Mouse (Mus musculus): Measurements from ENCODE around the gene Fgfr2. TPM values are rescaled to one million over a fixed set of nuclear protein-coding genes. Genes with fewer than 3 reads are reported as not detected.

Gene Fgfr2
- polyA plus RNA-seq, 1 experiment from 2014 or later, result 93.6 TPM

DNA sequence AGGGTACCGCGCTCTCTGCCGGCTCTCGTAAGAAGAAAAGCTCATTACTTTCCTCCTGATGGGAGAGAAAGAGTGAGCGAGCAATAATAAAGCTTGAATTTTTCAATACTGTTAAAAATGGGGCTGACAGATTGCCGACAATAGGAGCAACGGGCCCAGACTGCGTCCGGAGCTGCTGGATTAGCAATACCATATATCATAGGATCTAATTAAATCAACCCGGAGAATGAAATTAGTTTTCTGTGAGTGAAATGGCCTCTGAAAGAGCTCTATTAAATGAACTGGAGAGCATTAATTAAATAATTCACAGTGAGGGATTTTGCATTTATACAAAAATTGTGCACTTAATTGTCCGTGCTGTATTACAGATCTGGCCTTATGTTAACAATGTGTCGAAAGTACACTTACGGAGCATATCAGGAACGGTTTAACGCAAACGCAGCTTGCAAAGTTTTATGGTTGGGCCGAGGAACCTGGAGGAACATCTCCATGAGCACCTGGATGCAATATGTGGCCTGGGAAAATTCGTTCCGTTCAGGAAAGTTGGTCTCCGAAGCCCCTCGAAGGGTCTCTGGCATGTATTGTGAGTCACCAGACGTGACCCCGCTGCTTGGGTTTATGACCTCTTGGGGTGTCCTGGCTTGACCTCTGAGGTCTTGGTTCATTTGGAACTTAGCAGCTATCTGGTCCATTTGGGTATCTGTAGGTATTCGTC is 1344.7 kb downstream of the Fgfr2 start:
- H3K4me1 ChIP-seq (replicated peaks; ENCODE audit: control insufficient read depth, insufficient read depth, low read length), result peaks cover 5% of the 10 kb centered on the region; the same call in 1 of the 2 replicates
- WGBS, result 48% methylated on average over 24 of the region's 24 CpGs
- no peak overlapping the region for H3K27ac ChIP-seq (ENCODE audit: low read depth, low read length)
- peak; percentile 63 for DNase-seq (ENCODE audit: low spot score)
- peaks cover 60% of the 10 kb centered on the region for H3K27me3 ChIP-seq (ENCODE audit: control insufficient read depth, insufficient read depth, low read length)
- no peak overlapping the region for H3K4me3 ChIP-seq (ENCODE audit: low read depth, low read length)
- H3K9me3 ChIP-seq (ENCODE audit: control insufficient read depth, low read length), result no peaks in the 10 kb centered on the region
- H3K36me3 ChIP-seq (ENCODE audit: control insufficient read depth, insufficient read depth, low read length), result no peaks in the 10 kb centered on the region
- H3K9ac ChIP-seq (ENCODE audit: low read length), result no peak overlapping the region
- no peak overlapping the region for H3K4me2 ChIP-seq (ENCODE audit: low read depth, low read length, severe bottlenecking)
- ATAC-seq (replicated peaks; ENCODE audit: low FRiP score), result no peak

DNA sequence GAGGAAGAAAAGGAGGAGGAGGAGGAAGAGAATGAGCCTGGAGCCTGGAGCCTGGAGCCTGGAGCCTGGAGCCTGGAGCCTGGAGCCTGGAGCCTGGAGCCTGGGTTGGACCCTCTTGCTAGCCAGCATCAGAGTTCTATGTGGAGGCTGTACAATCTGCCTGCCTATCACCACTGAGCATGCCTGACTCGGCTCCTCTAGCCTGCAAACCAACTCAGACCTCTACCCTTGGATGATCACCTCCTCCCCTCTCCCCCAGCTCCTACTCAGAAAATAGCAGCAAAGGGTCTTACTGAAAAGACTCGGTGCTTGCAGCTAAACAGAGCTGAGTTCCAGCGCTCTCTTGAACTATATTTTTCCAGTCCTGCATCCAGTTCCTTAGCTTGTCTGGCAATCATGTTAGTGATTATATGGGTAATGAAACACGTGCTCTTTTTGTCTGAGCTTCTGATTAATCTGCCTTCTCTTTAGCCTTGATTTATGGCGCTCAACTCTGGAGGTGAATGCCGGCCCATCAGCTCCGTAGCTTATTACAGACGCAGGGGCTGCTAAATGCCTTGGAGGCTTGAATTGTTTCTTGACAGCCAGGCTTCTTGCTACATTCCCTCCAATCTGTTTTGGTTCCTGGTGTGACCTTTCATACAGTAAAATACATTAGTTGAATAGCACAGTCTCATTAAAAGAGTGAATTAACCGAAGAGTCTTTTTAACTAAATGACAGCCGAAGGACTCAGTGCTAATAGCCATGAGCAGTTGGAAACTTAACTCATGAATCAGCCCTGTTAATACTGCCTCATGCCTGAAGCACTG is 1345.5 kb downstream of the Fgfr2 start:
- peaks cover 63% of the 10 kb centered on the region for H3K27me3 ChIP-seq (ENCODE audit: control insufficient read depth, insufficient read depth, low read length)
- DNase-seq (ENCODE audit: low spot score) (peak; percentile 66), ATAC-seq (replicated peaks; ENCODE audit: low FRiP score) (peak; percentile 88)
- WGBS, result 18% methylated on average over 10 of the region's 10 CpGs
- H3K4me2 ChIP-seq (ENCODE audit: low read depth, low read length, severe bottlenecking), result no peak overlapping the region
- no peaks in the 10 kb centered on the region for H3K36me3 ChIP-seq (ENCODE audit: control insufficient read depth, insufficient read depth, low read length)
- H3K9ac ChIP-seq (ENCODE audit: low read length), result no peak overlapping the region
- H3K4me3 ChIP-seq (ENCODE audit: low read depth, low read length), result no peak overlapping the region
- H3K27ac ChIP-seq (ENCODE audit: low read depth, low read length), result no peak overlapping the region
- H3K4me1 ChIP-seq (replicated peaks; ENCODE audit: control insufficient read depth, insufficient read depth, low read length), result peaks cover 5% of the 10 kb centered on the region; the same call in 1 of the 2 replicates
- no peaks in the 10 kb centered on the region for H3K9me3 ChIP-seq (ENCODE audit: control insufficient read depth, low read length)

DNA sequence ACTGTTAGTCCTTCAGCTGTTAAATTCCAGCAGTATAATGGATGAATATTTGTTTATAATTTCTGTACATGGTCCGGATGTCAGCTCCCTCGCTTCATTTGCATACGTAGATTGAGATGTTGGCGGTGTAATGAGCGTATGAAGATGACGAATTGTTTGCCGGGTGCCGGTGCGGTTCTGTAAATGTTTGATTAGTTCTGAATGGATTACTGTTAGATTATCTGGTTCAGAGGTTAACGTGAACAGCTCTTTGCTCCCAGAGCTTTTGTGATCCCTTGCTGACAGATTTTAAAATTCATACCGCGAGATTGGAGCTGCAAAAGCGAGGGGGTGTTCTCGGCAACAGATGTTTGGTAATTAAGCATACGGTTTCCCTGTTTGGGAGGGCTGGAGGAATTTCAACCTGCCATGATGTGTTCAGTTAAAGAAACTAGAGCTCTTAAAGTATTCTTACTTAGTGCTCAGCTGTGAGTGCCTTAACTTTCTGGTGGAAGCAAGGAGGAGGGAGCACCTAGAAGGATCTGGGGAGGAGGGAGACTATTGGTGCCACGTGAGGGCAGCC is 1346.9 kb downstream of the Fgfr2 start:
- Histone ChIP-seq H3K9ac (ENCODE audit: low read length) (no peak overlapping the region), H3K27ac (ENCODE audit: low read depth, low read length) (no peak overlapping the region), H3K36me3 (ENCODE audit: control insufficient read depth, insufficient read depth, low read length) (no peaks in the 10 kb centered on the region), H3K4me1 (replicated peaks; ENCODE audit: control insufficient read depth, insufficient read depth, low read length) (peaks cover 5% of the 10 kb centered on the region; the same call in 1 of the 2 replicates), H3K4me3 (ENCODE audit: low read depth, low read length) (no peak overlapping the region), H3K9me3 (ENCODE audit: control insufficient read depth, low read length) (no peaks in the 10 kb centered on the region), H3K27me3 (ENCODE audit: control insufficient read depth, insufficient read depth, low read length) (peaks cover 65% of the 10 kb centered on the region), H3K4me2 (ENCODE audit: low read depth, low read length, severe bottlenecking) (no peak overlapping the region)
- DNase-seq (ENCODE audit: low spot score) (no peak), ATAC-seq (replicated peaks; ENCODE audit: low FRiP score) (no peak)
- 74% methylated on average over 16 of the region's 16 CpGs for WGBS

DNA sequence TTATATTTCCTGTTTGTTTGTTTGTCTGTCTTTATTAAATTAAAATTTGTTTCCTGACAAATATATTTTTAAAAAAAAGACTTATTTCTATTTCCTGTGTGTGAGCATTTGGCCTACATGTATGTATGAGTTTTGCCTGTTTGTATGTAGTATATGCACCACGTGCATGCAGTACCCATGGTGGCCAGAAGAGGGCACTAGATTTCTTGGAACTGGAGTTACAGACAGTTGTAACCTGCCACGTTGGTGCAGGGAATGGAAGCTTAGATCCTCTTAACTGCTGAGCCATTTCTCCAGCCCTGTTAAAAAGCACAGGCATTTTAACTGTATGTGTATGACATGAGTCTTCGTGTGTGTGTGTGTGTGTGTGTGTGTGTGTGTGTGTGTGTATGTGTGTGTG is 1365.2 kb downstream of the Fgfr2 start:
- no peak overlapping the region for H3K9ac ChIP-seq (ENCODE audit: low read length)
- H3K36me3 ChIP-seq (ENCODE audit: control insufficient read depth, insufficient read depth, low read length), result no peaks in the 10 kb centered on the region
- no peak overlapping the region for H3K27ac ChIP-seq (ENCODE audit: low read depth, low read length)
- WGBS, result 91% methylated on average over 3 of the region's 3 CpGs
- no peak overlapping the region for H3K4me2 ChIP-seq (ENCODE audit: low read depth, low read length, severe bottlenecking)
- no peaks in the 10 kb centered on the region for H3K4me1 ChIP-seq (replicated peaks; ENCODE audit: control insufficient read depth, insufficient read depth, low read length)
- no peak overlapping the region for H3K4me3 ChIP-seq (ENCODE audit: low read depth, low read length)
- no peak for ATAC-seq (replicated peaks; ENCODE audit: low FRiP score)
- H3K9me3 ChIP-seq (ENCODE audit: control insufficient read depth, low read length), result no peaks in the 10 kb centered on the region; the same call in 1 of the 2 replicates
- no peaks in the 10 kb centered on the region; the same call in 1 of the 2 replicates for H3K27me3 ChIP-seq (ENCODE audit: control insufficient read depth, insufficient read depth, low read length)
- DNase-seq (ENCODE audit: low spot score), result no peak

DNA sequence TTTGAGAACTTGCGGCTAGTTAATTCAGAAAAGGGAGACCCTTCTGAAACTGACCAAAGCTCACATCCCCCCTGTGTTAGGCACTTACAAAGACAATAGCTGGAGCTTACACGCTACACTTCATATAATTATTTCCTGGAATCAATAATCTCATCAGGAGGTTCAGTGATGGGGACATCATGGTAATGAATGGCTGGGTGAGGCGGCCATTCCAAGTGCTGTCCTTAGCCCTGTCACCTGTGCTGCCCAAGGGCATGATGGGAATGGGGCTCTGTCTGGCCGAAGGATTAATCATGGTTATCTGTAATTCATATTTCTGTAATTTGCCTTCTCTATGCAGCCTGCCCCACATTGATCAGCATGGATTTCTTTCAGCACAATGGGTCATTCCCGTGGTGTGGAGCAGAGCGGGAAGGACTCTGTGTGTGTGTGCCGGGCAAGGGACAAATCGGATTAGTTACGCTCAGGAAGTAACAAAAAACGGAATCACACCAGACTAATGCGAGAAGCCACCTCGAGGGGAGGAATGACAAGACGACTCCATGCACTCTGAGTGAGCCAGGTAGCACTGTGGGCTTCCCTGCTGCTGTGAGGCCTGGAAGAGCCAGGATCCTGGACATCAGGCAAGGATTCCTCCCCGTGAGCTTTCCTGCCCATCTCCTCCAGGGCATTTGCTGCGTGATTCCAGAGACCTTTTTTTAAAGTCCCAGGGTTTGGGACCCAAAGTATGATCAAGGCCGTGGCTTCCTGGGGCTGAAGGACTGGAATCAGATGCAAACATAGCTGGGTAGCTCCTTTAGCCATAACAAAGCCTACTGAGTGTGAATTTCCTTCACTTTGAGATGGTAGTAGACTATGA is 1375.8 kb downstream of the Fgfr2 start:
- Histone ChIP-seq H3K4me1 (replicated peaks; ENCODE audit: control insufficient read depth, insufficient read depth, low read length) (peaks cover 3% of the 10 kb centered on the region; the same call in 1 of the 2 replicates), H3K4me3 (ENCODE audit: low read depth, low read length) (no peak overlapping the region), H3K36me3 (ENCODE audit: control insufficient read depth, insufficient read depth, low read length) (no peaks in the 10 kb centered on the region), H3K9me3 (ENCODE audit: control insufficient read depth, low read length) (no peaks in the 10 kb centered on the region), H3K9ac (ENCODE audit: low read length) (no peak overlapping the region), H3K4me2 (ENCODE audit: low read depth, low read length, severe bottlenecking) (no peak overlapping the region), H3K27ac (ENCODE audit: low read depth, low read length) (no peak overlapping the region), H3K27me3 (ENCODE audit: control insufficient read depth, insufficient read depth, low read length) (peaks cover 43% of the 10 kb centered on the region)
- ATAC-seq (replicated peaks; ENCODE audit: low FRiP score), result no peak
- WGBS, result 24% methylated on average over 16 of the region's 16 CpGs
- DNase-seq (ENCODE audit: low spot score), result peak; percentile 39

DNA sequence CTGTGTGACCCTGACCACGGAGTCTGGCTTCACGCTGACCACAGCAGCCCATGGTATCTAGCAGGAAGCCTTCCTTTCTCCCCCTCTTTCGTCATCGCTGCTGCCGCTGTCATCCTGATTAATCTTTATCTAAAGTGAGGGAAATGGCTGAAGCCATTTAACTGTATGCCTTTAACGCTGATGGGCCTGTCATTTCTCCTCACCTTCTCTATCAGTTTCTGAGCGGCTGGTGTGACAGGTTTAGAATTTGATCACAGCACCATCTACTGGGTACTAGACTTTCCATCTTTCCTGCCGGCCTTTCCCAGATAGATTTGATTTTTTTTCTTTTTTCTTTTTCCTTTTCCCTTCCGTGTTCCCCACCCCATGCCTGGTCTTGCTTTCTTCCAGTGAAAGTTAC is 1376.4 kb downstream of the Fgfr2 start:
- no peaks in the 10 kb centered on the region for H3K9me3 ChIP-seq (ENCODE audit: control insufficient read depth, low read length)
- H3K4me2 ChIP-seq (ENCODE audit: low read depth, low read length, severe bottlenecking), result no peak overlapping the region
- WGBS, result 32% methylated on average over 9 of the region's 9 CpGs
- no peak overlapping the region for H3K9ac ChIP-seq (ENCODE audit: low read length)
- no peak overlapping the region for H3K4me3 ChIP-seq (ENCODE audit: low read depth, low read length)
- H3K27ac ChIP-seq (ENCODE audit: low read depth, low read length), result no peak overlapping the region
- peak; percentile 44 for DNase-seq (ENCODE audit: low spot score)
- peaks cover 3% of the 10 kb centered on the region; the same call in 1 of the 2 replicates for H3K4me1 ChIP-seq (replicated peaks; ENCODE audit: control insufficient read depth, insufficient read depth, low read length)
- peaks cover 45% of the 10 kb centered on the region for H3K27me3 ChIP-seq (ENCODE audit: control insufficient read depth, insufficient read depth, low read length)
- no peaks in the 10 kb centered on the region for H3K36me3 ChIP-seq (ENCODE audit: control insufficient read depth, insufficient read depth, low read length)
- no peak for ATAC-seq (replicated peaks; ENCODE audit: low FRiP score)

DNA sequence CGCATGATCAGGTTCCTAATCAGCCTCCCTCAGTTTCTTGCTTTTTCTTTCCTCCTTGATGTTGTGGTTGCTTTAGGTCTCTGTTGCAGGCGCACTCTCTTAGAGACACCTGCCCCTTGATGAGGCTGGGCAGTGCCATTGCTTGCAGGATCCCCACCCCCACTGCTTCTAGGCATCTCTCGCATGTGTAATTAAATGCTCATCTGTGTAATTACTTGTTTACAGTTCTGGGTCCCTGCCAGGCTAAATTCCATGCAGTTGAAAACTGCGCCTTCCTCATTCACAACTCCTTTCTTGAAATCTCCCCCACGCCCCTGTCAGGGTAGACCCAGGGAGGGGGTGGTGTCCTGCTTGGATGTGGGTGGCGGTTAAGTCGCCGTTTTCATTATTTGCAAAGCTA is 1380.0 kb downstream of the Fgfr2 start:
- Histone ChIP-seq H3K9me3 (ENCODE audit: control insufficient read depth, low read length) (no peaks in the 10 kb centered on the region), H3K9ac (ENCODE audit: low read length) (no peak overlapping the region), H3K4me2 (ENCODE audit: low read depth, low read length, severe bottlenecking) (no peak overlapping the region), H3K27me3 (ENCODE audit: control insufficient read depth, insufficient read depth, low read length) (peaks cover 43% of the 10 kb centered on the region), H3K36me3 (ENCODE audit: control insufficient read depth, insufficient read depth, low read length) (no peaks in the 10 kb centered on the region), H3K4me3 (ENCODE audit: low read depth, low read length) (no peak overlapping the region), H3K4me1 (replicated peaks; ENCODE audit: control insufficient read depth, insufficient read depth, low read length) (peaks cover 3% of the 10 kb centered on the region; the same call in 1 of the 2 replicates), H3K27ac (ENCODE audit: low read depth, low read length) (no peak overlapping the region)
- DNase-seq (ENCODE audit: low spot score), result peak; percentile 28
- 58% methylated on average over 8 of the region's 8 CpGs for WGBS
- ATAC-seq (replicated peaks; ENCODE audit: low FRiP score), result no peak
